Mouse (Mus musculus) ES-E14 (cell line): ENCODE measurements at regions not wholly inside any gene's neighbourhood (a gene's known extent, or its start where the extent isn't known, plus 50 kb on each side); places are given as distances from the start of the nearest gene placed in this dataset.

Experiments
- HCFC1 ChIP-seq: IDR thresholded peaks from 2 replicates; pipeline ENCODE4 v1.6.1; 2012; ENCODE audit warnings: low read length, inconsistent platforms, borderline replicate concordance; ENCODE audit not compliant: insufficient read depth
- MAFK ChIP-seq: IDR thresholded peaks from 2 replicates; pipeline ENCODE4 v1.6.1; 2014; ENCODE audit warnings: mild to moderate bottlenecking, low read depth, low read length, inconsistent platforms; ENCODE audit not compliant: insufficient read depth
- ZNF384 ChIP-seq: IDR thresholded peaks from 2 replicates; pipeline ENCODE4 v1.6.1; 2012; ENCODE audit warnings: low read depth, low read length, inconsistent platforms

DNA sequence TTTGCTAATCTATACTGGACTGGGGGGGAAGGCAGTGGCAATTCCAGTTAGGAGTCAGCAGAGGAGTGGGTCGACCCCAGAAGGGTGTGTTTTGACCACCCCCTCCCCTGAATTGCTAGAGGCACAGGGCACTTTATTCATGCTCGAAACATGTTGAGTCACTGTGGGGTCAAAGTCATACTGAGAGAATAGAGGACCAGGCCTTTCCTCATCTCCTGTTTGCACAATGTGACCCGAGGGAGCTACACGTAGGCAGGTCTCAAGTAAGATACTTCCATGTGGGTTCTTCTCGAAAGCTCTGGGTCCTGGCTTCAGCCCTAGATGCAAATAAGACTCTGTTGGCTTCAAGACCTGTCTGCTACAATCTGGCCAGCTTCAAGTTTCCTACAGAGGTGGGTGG is 60.0 kb upstream of the Stx16 start:
- no peak for TF ChIP-seq HCFC1
- TF ChIP-seq ZNF384 = no peak
- no peak for TF ChIP-seq MAFK
